Mouse (Mus musculus): ENCODE measurements around the gene Maml3.

DNA sequence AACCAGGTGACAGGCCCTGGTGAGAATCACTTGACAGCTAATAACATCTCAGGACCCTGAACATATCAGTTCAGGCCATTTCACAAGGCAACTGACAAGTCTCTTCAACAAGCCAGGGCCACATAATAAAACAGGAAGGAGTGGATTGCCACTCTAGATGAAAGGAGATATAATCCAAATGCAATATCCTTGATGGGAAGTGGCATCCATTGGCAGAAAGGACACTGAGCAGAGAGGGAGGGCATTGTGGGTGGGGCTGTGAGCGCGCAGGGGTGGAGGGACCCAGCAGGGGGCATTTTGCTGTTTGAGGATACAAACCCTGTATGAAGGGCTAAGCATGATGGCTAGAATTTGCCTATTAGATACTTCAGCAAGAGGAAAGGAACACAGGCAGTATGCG, 340.7 kb downstream of the Maml3 start:
- TF ChIP-seq POLR2A (IDR thresholded peaks at IDR 0.05; ENCODE audit: borderline replicate concordance, low read depth, low read length), result no peak
- TF ChIP-seq CTCF (IDR thresholded peaks at IDR 0.05; ENCODE audit: low read depth, low read length), result no peak
